Mouse (Mus musculus): Measurements from ENCODE around the gene Gm10645. TPM values are rescaled to one million over a fixed set of nuclear protein-coding genes. Genes with fewer than 3 reads are reported as not detected.

The Gm10645 gene
- polyA plus RNA-seq, 1 experiment from 2014 or later = 6.2 TPM

DNA sequence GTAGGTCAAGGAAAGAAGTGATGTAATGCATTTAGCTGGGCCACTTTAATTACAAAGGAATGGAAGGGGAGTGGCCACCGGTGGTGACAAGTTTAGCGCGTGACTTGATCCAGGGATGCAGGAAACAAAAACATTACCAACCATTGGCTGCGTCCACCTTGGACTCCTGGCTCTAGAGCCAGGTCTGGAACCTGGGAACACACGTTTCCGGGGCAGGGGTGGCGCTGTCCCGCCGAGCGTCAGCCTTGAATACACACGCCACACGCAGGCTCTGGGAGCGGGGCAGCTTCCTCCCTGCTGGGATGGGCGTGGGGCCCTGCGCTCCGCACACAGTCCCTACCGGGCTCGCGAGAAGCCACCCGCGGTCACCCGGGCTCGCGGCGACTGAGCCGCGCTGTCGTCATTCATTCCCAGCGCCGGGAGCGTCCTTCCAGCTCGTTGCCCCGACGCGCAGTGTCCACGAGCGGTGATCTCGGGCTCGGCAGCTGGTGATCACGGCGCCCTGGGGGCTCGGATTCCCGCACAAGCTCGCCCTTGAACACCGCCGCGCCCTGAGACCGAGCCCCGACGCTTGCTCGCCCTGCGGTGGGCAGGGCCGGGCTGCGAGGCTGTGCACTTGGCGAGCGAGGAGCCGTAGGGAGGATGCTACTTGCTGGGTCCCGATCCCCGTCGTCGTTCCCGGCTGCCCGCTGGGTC, 587 bp downstream of the Gm10645 start, which contains the start of gene Tbc1d9:
Gene Tbc1d9, plus strand, starts transcription at position 118 of the 696 bp plus-strand sequence.
- peak within 1 kb of the TSS; percentile 79 for H3K4me3 ChIP-seq (replicated peaks)
- under 1% methylated on average over 63 of the region's 63 CpGs for WGBS
- H3K4me2 ChIP-seq = peak within 1 kb of the TSS; percentile 59
- ATAC-seq (ENCODE audit: low FRiP score) = peak; percentile 92
- H3K36me3 ChIP-seq = no peaks in the 10 kb centered on the region
- no peaks in the 10 kb centered on the region for H3K27me3 ChIP-seq (replicated peaks)
- peak within 1 kb of the TSS; percentile 89 for H3K9ac ChIP-seq (replicated peaks)
- no peaks in the 10 kb centered on the region for H3K9me3 ChIP-seq (replicated peaks)
- peak within 1 kb of the TSS; percentile 93 for H3K27ac ChIP-seq (replicated peaks)
- H3K4me1 ChIP-seq = peaks cover 22% of the 10 kb centered on the region

DNA sequence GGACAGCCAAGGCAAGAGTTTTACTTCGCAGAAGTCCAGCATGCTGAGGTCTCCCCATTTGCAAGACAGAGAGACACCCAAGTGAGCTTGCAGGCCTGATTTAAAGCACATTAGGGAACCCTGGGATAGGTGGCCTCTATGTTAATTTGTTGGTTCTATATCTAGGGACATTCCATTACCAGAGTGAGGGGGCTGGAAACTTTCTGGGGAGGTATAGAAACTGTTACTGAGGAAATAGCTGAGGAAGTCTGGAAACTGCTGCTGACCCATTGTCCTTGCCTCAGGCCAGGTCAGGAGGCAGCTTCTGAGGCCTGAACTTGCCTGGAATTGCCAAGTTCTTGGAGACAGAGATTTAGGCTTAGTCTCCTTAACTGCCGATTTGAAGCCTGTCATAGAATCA, 5.4 kb downstream of the Gm10645 start:
- Histone ChIP-seq H3K27me3 (replicated peaks) (no peaks in the 10 kb centered on the region), H3K27ac (replicated peaks) (no peak overlapping the region), H3K4me3 (replicated peaks) (no peak overlapping the region), H3K36me3 (no peaks in the 10 kb centered on the region), H3K9me3 (replicated peaks) (no peaks in the 10 kb centered on the region), H3K4me2 (no peak overlapping the region), H3K9ac (replicated peaks) (no peak overlapping the region), H3K4me1 (peaks cover 5% of the 10 kb centered on the region; the same call in 1 of the 2 replicates)
- 86% methylated on average over 2 of the region's 2 CpGs for WGBS
- ATAC-seq (ENCODE audit: low FRiP score) = no peak

DNA sequence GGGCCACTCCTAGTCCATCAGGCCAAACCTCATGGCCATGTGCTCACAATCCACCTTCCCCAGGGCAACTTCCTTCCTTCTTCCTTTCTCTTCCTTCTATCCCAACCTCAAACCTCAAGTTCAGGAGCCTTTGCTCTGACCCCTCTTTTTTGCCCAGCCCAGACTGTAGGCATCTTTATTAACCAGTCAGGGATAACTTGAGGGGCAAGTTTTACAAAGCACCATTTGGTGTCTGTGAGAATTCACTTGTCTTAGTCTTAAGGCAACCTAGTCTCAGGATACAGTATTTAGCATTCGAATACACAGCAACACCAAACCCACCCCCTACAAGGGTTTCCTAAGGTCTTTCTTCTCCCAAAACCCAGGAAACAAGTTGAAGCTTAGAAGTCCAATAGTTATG, 6.4 kb downstream of the Gm10645 start:
- Histone ChIP-seq H3K4me1 (no peaks in the 10 kb centered on the region), H3K9ac (replicated peaks) (no peak overlapping the region), H3K36me3 (no peaks in the 10 kb centered on the region), H3K27ac (replicated peaks) (no peak overlapping the region), H3K27me3 (replicated peaks) (no peaks in the 10 kb centered on the region), H3K9me3 (replicated peaks) (no peaks in the 10 kb centered on the region), H3K4me3 (replicated peaks) (no peak overlapping the region), H3K4me2 (no peak overlapping the region)
- ATAC-seq (ENCODE audit: low FRiP score) = no peak
- 61% methylated on average over 1 of the region's 1 CpGs for WGBS

DNA sequence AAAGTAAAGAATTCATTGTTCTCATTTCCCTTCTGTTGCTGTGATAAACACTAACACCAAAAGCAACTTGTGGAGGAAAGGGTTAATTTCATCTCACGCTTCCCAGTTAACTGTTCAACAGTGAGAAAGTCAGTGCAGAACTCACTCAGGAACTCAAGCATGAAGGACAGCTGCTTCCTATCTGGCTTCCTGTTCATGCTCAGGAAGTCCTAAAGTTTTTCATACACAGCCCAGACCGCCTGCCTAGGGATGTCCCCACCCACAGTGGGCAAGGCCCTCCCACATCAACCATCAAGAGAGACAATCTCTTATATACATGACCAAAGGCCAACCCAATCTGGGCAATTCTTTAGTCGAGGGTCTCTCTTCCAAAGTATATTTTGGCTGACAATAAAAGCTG, 7.0 kb downstream of the Gm10645 start:
- Histone ChIP-seq H3K36me3 (no peaks in the 10 kb centered on the region), H3K27ac (replicated peaks) (no peak overlapping the region), H3K9me3 (replicated peaks) (no peaks in the 10 kb centered on the region), H3K4me3 (replicated peaks) (no peak overlapping the region), H3K27me3 (replicated peaks) (no peaks in the 10 kb centered on the region), H3K4me1 (no peaks in the 10 kb centered on the region), H3K4me2 (no peak overlapping the region), H3K9ac (replicated peaks) (no peak overlapping the region)
- 68% methylated on average over 3 of the region's 3 CpGs for WGBS
- ATAC-seq (ENCODE audit: low FRiP score) = no peak

DNA sequence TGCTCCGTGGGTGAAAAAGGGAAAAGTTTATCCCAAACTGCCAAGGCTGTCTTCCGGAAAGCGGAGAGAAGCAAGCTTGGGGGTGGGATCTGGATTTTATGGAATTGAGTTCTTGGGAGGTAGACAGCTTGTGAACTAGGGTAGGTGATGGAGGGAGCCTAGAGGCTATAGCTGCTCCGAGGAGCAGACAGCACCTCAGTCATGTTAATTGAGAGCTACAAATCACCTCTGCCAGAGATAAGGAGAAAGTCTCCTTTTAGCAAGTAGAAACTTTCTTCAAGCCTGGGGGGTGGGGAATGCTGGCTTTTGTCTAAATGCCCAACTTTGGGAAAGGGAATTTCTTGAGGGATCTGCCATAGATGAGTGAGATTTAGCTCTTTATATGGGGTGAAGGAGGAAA, 10.9 kb downstream of the Gm10645 start:
- 41% methylated on average over 4 of the region's 4 CpGs for WGBS
- H3K9ac ChIP-seq (replicated peaks) = no peak overlapping the region
- H3K27ac ChIP-seq (replicated peaks) = no peak overlapping the region
- no peaks in the 10 kb centered on the region for H3K9me3 ChIP-seq (replicated peaks)
- no peak for ATAC-seq (ENCODE audit: low FRiP score)
- no peaks in the 10 kb centered on the region for H3K36me3 ChIP-seq
- no peak overlapping the region for H3K4me2 ChIP-seq
- H3K27me3 ChIP-seq (replicated peaks) = no peaks in the 10 kb centered on the region
- H3K4me1 ChIP-seq = no peaks in the 10 kb centered on the region
- no peak overlapping the region for H3K4me3 ChIP-seq (replicated peaks)

DNA sequence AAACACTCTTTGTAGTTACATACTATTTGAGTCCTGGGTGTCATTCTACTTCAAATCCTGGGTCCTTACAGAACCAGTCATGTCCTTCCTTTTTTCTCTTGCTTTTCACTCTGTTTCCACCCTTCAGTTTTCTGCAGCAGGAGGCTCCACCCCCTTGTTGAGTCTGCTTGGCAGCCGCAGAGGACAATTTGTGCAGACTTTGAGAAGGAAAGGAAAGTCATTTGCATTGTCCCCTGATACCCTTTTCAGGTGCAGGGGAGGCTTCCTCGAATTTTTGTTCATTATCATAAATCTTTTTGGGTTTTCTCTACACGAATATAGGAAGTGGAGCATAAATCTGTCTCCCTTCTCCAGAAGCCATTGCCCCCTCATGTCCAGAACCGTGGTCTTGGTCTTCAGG, 13.5 kb downstream of the Gm10645 start:
- no peaks in the 10 kb centered on the region for H3K27me3 ChIP-seq (replicated peaks)
- no peaks in the 10 kb centered on the region for H3K9me3 ChIP-seq (replicated peaks)
- no peaks in the 10 kb centered on the region for H3K4me1 ChIP-seq
- no peak overlapping the region for H3K4me3 ChIP-seq (replicated peaks)
- H3K27ac ChIP-seq (replicated peaks) = no peak overlapping the region
- no peak overlapping the region for H3K4me2 ChIP-seq
- no peaks in the 10 kb centered on the region for H3K36me3 ChIP-seq
- no peak for ATAC-seq (ENCODE audit: low FRiP score)
- WGBS = 63% methylated on average over 4 of the region's 4 CpGs
- no peak overlapping the region for H3K9ac ChIP-seq (replicated peaks)

DNA sequence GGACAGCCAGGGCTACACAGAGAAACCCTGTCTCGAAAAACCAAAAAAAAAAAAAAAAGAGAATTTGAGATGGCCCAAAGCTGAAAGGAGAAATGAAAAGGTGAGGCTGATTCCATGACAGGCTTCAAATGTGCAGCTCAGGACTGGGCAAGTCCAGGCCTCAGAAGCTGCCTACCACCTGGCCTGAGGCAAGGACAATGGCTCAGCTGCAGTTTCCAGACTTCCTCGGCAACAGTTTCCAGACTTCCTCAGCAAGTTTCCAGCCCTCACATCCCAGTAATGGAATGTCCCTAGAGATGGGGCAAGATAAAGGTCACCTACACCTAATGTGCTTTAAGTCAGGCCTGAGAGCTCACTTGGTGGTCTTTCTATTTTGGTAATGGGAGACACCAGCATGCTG, 13.9 kb downstream of the Gm10645 start:
- H3K27me3 ChIP-seq (replicated peaks) = no peaks in the 10 kb centered on the region
- H3K4me3 ChIP-seq (replicated peaks) = no peak overlapping the region
- no peaks in the 10 kb centered on the region for H3K36me3 ChIP-seq
- no peak for ATAC-seq (ENCODE audit: low FRiP score)
- no peaks in the 10 kb centered on the region for H3K4me1 ChIP-seq
- H3K9ac ChIP-seq (replicated peaks) = no peak overlapping the region
- H3K4me2 ChIP-seq = no peak overlapping the region
- WGBS = 71% methylated on average over 1 of the region's 2 CpGs
- H3K9me3 ChIP-seq (replicated peaks) = no peaks in the 10 kb centered on the region
- no peak overlapping the region for H3K27ac ChIP-seq (replicated peaks)

DNA sequence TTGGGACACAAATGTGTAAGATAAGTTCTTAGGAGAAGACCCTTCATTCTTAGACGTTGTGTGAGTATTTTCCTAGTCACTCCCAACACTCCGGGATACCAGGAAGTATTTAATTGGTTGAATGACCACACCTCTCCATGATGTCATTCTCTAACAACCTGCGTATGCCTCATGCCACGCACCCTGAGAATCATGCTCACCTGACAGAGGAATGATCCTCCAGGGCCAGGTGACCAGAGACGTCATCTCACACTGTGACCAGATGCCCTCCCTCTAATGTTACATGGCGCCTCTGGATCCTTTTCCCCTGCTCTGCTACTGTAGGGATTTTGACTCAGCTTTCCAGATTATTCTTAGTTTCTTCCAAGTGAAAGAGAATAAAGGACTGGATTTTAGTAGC, 16.8 kb downstream of the Gm10645 start:
- Histone ChIP-seq H3K9ac (replicated peaks) (no peak overlapping the region), H3K27me3 (replicated peaks) (no peaks in the 10 kb centered on the region), H3K4me2 (no peak overlapping the region), H3K4me1 (no peaks in the 10 kb centered on the region), H3K36me3 (no peaks in the 10 kb centered on the region), H3K4me3 (replicated peaks) (no peak overlapping the region), H3K27ac (replicated peaks) (no peak overlapping the region), H3K9me3 (replicated peaks) (no peaks in the 10 kb centered on the region; the same call in 1 of the 2 replicates)
- WGBS = 95% methylated on average over 6 of the region's 6 CpGs
- ATAC-seq (ENCODE audit: low FRiP score) = no peak

DNA sequence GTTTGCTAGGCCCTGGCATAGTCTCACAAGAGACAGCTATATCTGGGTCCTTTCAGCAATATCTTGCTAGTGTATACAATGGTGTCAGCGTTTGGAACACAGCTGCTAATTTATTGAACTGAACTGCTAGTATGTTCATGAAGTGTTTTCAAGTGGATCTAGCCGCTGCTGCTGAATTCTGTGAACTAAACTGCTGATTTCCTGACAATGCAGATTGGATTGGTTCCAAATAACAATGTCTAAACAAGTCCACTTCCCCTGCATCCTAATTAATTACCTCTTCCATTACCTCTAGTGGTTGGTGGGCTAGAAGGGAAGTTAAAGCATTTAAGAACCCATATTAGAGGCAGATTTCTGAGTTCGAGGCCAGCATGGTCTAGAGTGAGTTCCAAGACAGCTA, 20.5 kb downstream of the Gm10645 start:
- 71% methylated on average over 3 of the region's 3 CpGs for WGBS
- Histone ChIP-seq H3K4me3 (replicated peaks) (no peak overlapping the region), H3K4me1 (no peaks in the 10 kb centered on the region), H3K27me3 (replicated peaks) (no peaks in the 10 kb centered on the region), H3K27ac (replicated peaks) (no peak overlapping the region), H3K9me3 (replicated peaks) (no peaks in the 10 kb centered on the region; the same call in 1 of the 2 replicates), H3K9ac (replicated peaks) (no peak overlapping the region), H3K4me2 (no peak overlapping the region), H3K36me3 (no peaks in the 10 kb centered on the region)
- no peak for ATAC-seq (ENCODE audit: low FRiP score)

DNA sequence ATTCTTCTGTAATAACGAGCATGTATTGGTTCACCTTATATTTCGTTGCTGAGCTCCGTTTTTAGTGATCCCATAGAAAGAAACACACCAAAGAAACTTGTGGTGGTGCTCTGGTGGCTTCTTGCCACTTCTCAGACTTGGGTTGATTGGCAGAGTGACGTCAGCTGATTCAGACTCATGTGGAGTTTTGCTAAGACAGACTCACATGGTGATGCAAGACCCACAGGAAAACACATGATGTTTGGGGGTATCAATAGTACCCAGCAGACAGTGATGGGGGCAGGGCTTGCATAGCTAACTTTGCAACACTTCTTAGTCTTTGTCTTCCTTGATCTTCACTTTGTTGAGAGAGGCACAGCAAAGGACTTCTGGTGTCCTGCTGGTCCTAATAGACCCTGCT, 21.4 kb downstream of the Gm10645 start:
- H3K36me3 ChIP-seq = no peaks in the 10 kb centered on the region
- H3K9ac ChIP-seq (replicated peaks) = no peak overlapping the region
- H3K9me3 ChIP-seq (replicated peaks) = no peaks in the 10 kb centered on the region; the same call in 1 of the 2 replicates
- no peak overlapping the region for H3K27ac ChIP-seq (replicated peaks)
- ATAC-seq (ENCODE audit: low FRiP score) = no peak
- 91% methylated on average over 4 of the region's 4 CpGs for WGBS
- H3K4me1 ChIP-seq = no peaks in the 10 kb centered on the region
- no peak overlapping the region for H3K4me3 ChIP-seq (replicated peaks)
- no peaks in the 10 kb centered on the region for H3K27me3 ChIP-seq (replicated peaks)
- no peak overlapping the region for H3K4me2 ChIP-seq

DNA sequence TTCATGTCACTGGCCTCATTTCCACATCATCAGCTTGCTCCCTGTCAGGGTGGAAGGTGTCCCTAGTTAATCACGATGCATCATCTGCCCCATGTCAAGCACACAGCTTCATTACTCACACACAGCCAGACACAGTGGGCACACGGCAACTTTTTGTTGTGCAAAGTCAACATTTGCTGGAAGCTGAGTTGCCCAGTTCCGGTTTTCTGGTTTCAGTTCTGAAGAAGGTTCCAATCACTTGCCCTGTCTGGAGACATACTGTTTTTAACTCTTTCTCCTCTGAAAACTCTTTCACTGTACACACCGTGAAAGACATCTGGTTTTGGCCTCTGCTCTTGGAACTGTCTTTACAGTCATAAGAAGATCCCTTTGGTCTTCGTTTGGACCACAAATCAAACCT, 24.6 kb downstream of the Gm10645 start:
- Histone ChIP-seq H3K27ac (replicated peaks) (no peak overlapping the region), H3K27me3 (replicated peaks) (no peaks in the 10 kb centered on the region), H3K9ac (replicated peaks) (no peak overlapping the region), H3K36me3 (no peaks in the 10 kb centered on the region), H3K4me3 (replicated peaks) (no peak overlapping the region), H3K9me3 (replicated peaks) (no peaks in the 10 kb centered on the region; the same call in 1 of the 2 replicates), H3K4me1 (no peaks in the 10 kb centered on the region), H3K4me2 (no peak overlapping the region)
- WGBS = 82% methylated on average over 5 of the region's 5 CpGs
- no peak for ATAC-seq (ENCODE audit: low FRiP score)

DNA sequence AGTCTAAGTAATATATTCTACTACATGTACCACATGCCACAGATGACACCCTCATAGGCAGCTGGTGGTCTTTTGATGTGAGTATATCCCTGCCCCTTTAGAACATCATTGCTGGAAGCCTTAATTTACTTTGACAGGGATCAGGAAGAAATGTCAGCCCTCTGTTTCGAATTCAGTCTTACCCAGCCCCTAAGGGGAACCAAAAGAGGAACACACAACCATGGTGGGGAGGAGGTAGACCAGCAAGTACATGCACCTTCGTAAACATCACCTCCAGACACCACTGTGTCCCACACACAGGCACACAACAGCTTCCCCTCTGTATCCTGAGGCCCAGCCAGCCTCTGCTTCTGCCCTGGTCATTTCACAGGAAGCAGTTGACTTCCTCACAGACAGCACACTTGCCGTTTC, 25.3 kb downstream of the Gm10645 start:
- Histone ChIP-seq H3K27ac (replicated peaks) (no peak overlapping the region), H3K4me2 (no peak overlapping the region), H3K36me3 (no peaks in the 10 kb centered on the region), H3K9ac (replicated peaks) (no peak overlapping the region), H3K4me1 (no peaks in the 10 kb centered on the region), H3K4me3 (replicated peaks) (no peak overlapping the region), H3K9me3 (replicated peaks) (no peaks in the 10 kb centered on the region; the same call in 1 of the 2 replicates), H3K27me3 (replicated peaks) (no peaks in the 10 kb centered on the region)
- ATAC-seq (ENCODE audit: low FRiP score) = no peak
- WGBS = 77% methylated on average over 3 of the region's 3 CpGs
